Mouse (Mus musculus): ENCODE measurements around the gene Tekt3. TPM values are rescaled to one million over a fixed set of nuclear protein-coding genes. Genes with fewer than 3 reads are reported as not detected.

Tekt3 gene
- total RNA-seq, 1 experiment from 2014 or later = not detected

- ATAC-seq (ENCODE audit: extremely low read depth, insufficient number of reproducible peaks, low FRiP score, poor library complexity, severe bottlenecking) = 0 out of 2 replicates have a peak, but pooled peaks have one; percentile 35
Observed at GRCm38 (mm10) chr11:63135622-63136021, 74.2 kb downstream of the Tekt3 start.

GRCm38 (mm10) chr11:63136205-63136604 lies 74.8 kb downstream of the Tekt3 start:
- ATAC-seq (ENCODE audit: extremely low read depth, insufficient number of reproducible peaks, low FRiP score, poor library complexity, severe bottlenecking) = no peak

- no peak for ATAC-seq (ENCODE audit: extremely low read depth, insufficient number of reproducible peaks, low FRiP score, poor library complexity, severe bottlenecking)
Observed at GRCm38 (mm10) chr11:63136836-63137416, 75.5 kb downstream of the Tekt3 start.

GRCm38 (mm10) chr11:63138739-63139138 lies 77.3 kb downstream of the Tekt3 start:
- ATAC-seq (ENCODE audit: extremely low read depth, insufficient number of reproducible peaks, low FRiP score, poor library complexity, severe bottlenecking) = no peak

- ATAC-seq (ENCODE audit: extremely low read depth, insufficient number of reproducible peaks, low FRiP score, poor library complexity, severe bottlenecking) = no peak
Observed at GRCm38 (mm10) chr11:63142311-63142710, 80.9 kb downstream of the Tekt3 start.

GRCm38 (mm10) chr11:63142816-63143215 lies 81.4 kb downstream of the Tekt3 start:
- ATAC-seq (ENCODE audit: extremely low read depth, insufficient number of reproducible peaks, low FRiP score, poor library complexity, severe bottlenecking) = no peak

- ATAC-seq (ENCODE audit: extremely low read depth, insufficient number of reproducible peaks, low FRiP score, poor library complexity, severe bottlenecking) = no peak
Observed at GRCm38 (mm10) chr11:63143486-63143885, 82.0 kb downstream of the Tekt3 start.

Other genes with a start within 250 kb of the Tekt3 start
- 5.5 and 6.4 TPM in 2 replicates for gene Trim16, start 241.4 kb upstream of the Tekt3 start, total RNA-seq (2017)
- 4.3 and 5.1 TPM in 2 replicates for gene Fbxw10, start 214.6 kb upstream of the Tekt3 start, total RNA-seq (2017)
- gene Tvp23b, start 182.2 kb upstream of the Tekt3 start, total RNA-seq (2017) = 19.2 and 21.7 TPM in 2 replicates
- not detected in 2 replicates for gene Cdrt4, start 110.5 kb upstream of the Tekt3 start, total RNA-seq (2017)
- gene Pmp22, start 67.3 kb downstream of the Tekt3 start, total RNA-seq (2017) = 1.4 TPM in 1 of 2 replicates, not detected in the other